Comparison of ENCODE assay signal across 16 mouse cellular contexts in the genomic region with DNA sequence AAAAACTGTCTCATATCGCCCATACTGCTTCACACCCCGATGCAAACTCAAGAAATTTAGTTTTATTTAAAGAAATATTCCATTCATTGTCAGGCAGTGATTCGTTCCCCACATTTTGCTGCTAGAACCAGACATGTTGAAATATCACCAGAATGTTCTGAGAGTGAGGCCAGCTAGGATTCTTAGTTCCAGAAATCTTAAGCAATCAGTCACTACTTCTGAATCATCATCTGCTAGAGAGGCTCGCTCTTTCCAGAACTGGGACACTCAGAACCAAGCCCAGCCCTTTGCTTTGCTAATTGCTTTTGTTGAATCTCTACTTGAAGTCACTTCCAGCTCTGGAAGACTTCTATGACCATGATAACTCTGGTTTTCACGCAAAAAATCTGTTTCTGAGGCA. TPM values are rescaled to one million over a fixed set of nuclear protein-coding genes. Genes with fewer than 3 reads are reported as not detected.
DNase-seq lines count a peak whose midpoint lies in the region; ATAC-seq and TF ChIP-seq lines count a peak whose summit lies in the region.
"Had no signal": no experiment of that assay in that cellular context is flagged by ENCODE, and none has a peak within 500 bp of the region (broad histone marks: within the 10 kb centered on the region; RNA-seq: fewer than 3 reads in every experiment).

No protein-coding gene starts in this region.

- peaks cover 26% of the 10 kb centered on the region; the same call in 1 of the 2 replicates for H3K36me3 ChIP-seq in kidney, embryonic 16.5 days (ENCODE audit: insufficient read depth, low read length)
- no peaks in the 10 kb centered on the region; the same call in none of the 2 replicates for H3K36me3 ChIP-seq in embryonic facial prominence, embryonic 11.5 days (replicated peaks; ENCODE audit: control insufficient read depth, insufficient read depth, low read depth, low read length)
- H3K36me3 ChIP-seq in small intestine, adult 2 months (ENCODE audit: control insufficient read depth, insufficient read depth, low read length): peaks cover 67% of the 10 kb centered on the region
- H3K36me3 ChIP-seq in forebrain, embryonic 16.5 days (ENCODE audit: control insufficient read depth, insufficient read depth): no peaks in the 10 kb centered on the region; the same call in 1 of the 2 replicates

- H3K9ac ChIP-seq in kidney, embryonic 16.5 days (replicated peaks; ENCODE audit: low read length): no peak overlapping the region
- H3K9ac ChIP-seq in embryonic facial prominence, embryonic 11.5 days (replicated peaks; ENCODE audit: low read length): no peak overlapping the region
- H3K9ac ChIP-seq in forebrain, embryonic 16.5 days (replicated peaks; ENCODE audit: low read depth, low read length): no peak overlapping the region
- H3K9ac ChIP-seq: liver, embryonic 12.5 days had no signal

- H3K4me1 ChIP-seq in kidney, embryonic 16.5 days (ENCODE audit: insufficient read depth, low read length): peaks cover 29% of the 10 kb centered on the region
- H3K4me1 ChIP-seq in embryonic facial prominence, embryonic 11.5 days (ENCODE audit: control insufficient read depth, insufficient read depth, low read length): peaks cover 17% of the 10 kb centered on the region
- H3K4me1 ChIP-seq in small intestine, adult 2 months (ENCODE audit: control insufficient read depth, insufficient read depth, insufficient read length, low read length): peaks cover 3% of the 10 kb centered on the region; the same call in 1 of the 2 replicates
- peaks cover 6% of the 10 kb centered on the region for H3K4me1 ChIP-seq in forebrain, embryonic 16.5 days (replicated peaks; ENCODE audit: control insufficient read depth, insufficient read depth, low read length)
- H3K4me1 ChIP-seq: liver, embryonic 12.5 days had no signal

- no peak overlapping the region for H3K4me3 ChIP-seq in kidney, embryonic 16.5 days (ENCODE audit: low read length)
- no peak overlapping the region for H3K4me3 ChIP-seq in embryonic facial prominence, embryonic 11.5 days (ENCODE audit: low read depth, low read length)
- H3K4me3 ChIP-seq in small intestine, adult 2 months (ENCODE audit: low read depth, low read length): no peak overlapping the region
- H3K4me3 ChIP-seq in forebrain, embryonic 16.5 days (replicated peaks; ENCODE audit: low read length): no peak overlapping the region
- H3K4me3 ChIP-seq: liver, embryonic 12.5 days had no signal

- no peak for ATAC-seq in kidney, embryonic 16.5 days (ENCODE audit: low FRiP score, low TSS enrichment)
- no peak for ATAC-seq in embryonic facial prominence, embryonic 11.5 days (replicated peaks; ENCODE audit: insufficient number of reproducible peaks, low FRiP score, low TSS enrichment, low read depth)
- no peak for ATAC-seq in forebrain, embryonic 16.5 days
- ATAC-seq: liver, embryonic 12.5 days had no signal

- H3K4me2 ChIP-seq in kidney, embryonic 16.5 days (replicated peaks; ENCODE audit: low read depth, low read length): no peak overlapping the region
- H3K4me2 ChIP-seq in embryonic facial prominence, embryonic 11.5 days (ENCODE audit: low read depth, low read length): no peak overlapping the region
- no peak overlapping the region for H3K4me2 ChIP-seq in forebrain, embryonic 16.5 days (ENCODE audit: low read length)
- H3K4me2 ChIP-seq: liver, embryonic 12.5 days had no signal

- DNase-seq in adrenal gland, postnatal 10 days: peak; percentile 29
- no peak for DNase-seq in adrenal gland, postnatal 14 days
- no peak for DNase-seq in kidney, adult 18-20 months
- no peak for DNase-seq in embryonic facial prominence, embryonic 11.5 days (ENCODE audit: low spot score)
- no peak for DNase-seq in urinary bladder, postnatal 10 days (ENCODE audit: low spot score)
- DNase-seq: adrenal gland, postnatal 25 days; B cell, adult 2 months; heart, postnatal 4 days; kidney, adult 9 months; layer of hippocampus, postnatal 36 days; right cerebral cortex, postnatal 4 days; thymus, adult 2 months had no signal

- no peaks in the 10 kb centered on the region for H3K27me3 ChIP-seq in kidney, embryonic 16.5 days (ENCODE audit: insufficient read depth, low read length)
- H3K27me3 ChIP-seq in embryonic facial prominence, embryonic 11.5 days (ENCODE audit: control insufficient read depth, insufficient read depth, low read length): no peaks in the 10 kb centered on the region
- no peaks in the 10 kb centered on the region for H3K27me3 ChIP-seq in small intestine, adult 2 months (ENCODE audit: control insufficient read depth, insufficient read depth, low read length)
- H3K27me3 ChIP-seq in forebrain, embryonic 16.5 days (replicated peaks; ENCODE audit: control insufficient read depth, insufficient read depth, low read length): no peaks in the 10 kb centered on the region
- H3K27me3 ChIP-seq: liver, embryonic 12.5 days had no signal

- H3K27ac ChIP-seq in kidney, embryonic 16.5 days (ENCODE audit: low read length): peak overlapping the region; percentile 82
- H3K27ac ChIP-seq in embryonic facial prominence, embryonic 11.5 days (replicated peaks; ENCODE audit: low read depth, low read length): peak overlapping the region; percentile 78; the same call in 1 of the 2 replicates
- peak overlapping the region; percentile 60 for H3K27ac ChIP-seq in small intestine, adult 2 months (ENCODE audit: insufficient read depth, low read depth, low read length)
- H3K27ac ChIP-seq in forebrain, embryonic 16.5 days (ENCODE audit: low read length): no peak overlapping the region
- H3K27ac ChIP-seq: liver, embryonic 12.5 days had no signal

- no peak for TF ChIP-seq CTCF in small intestine, adult 2 months (IDR thresholded peaks at IDR 0.05; ENCODE audit: extremely low read depth, insufficient read length, insufficient replicate concordance, low read depth, low read length)

- H3K9me3 ChIP-seq in kidney, embryonic 16.5 days (ENCODE audit: low read length): no peaks in the 10 kb centered on the region
- H3K9me3 ChIP-seq in embryonic facial prominence, embryonic 11.5 days (replicated peaks; ENCODE audit: control insufficient read depth, low read length): no peaks in the 10 kb centered on the region
- no peaks in the 10 kb centered on the region for H3K9me3 ChIP-seq in forebrain, embryonic 16.5 days (ENCODE audit: control insufficient read depth, low read length)
- H3K9me3 ChIP-seq: liver, embryonic 12.5 days had no signal

- TF ChIP-seq POLR2A in small intestine, adult 2 months (IDR thresholded peaks at IDR 0.05; ENCODE audit: low read depth, low read length): no peak

- WGBS in kidney, embryonic 16.5 days: 63% methylated on average over 5 of the region's 5 CpGs
- WGBS in embryonic facial prominence, embryonic 11.5 days: 79% methylated on average over 5 of the region's 5 CpGs
- WGBS in small intestine, adult 2 months: 80% methylated on average over 5 of the region's 5 CpGs
- WGBS in forebrain, embryonic 16.5 days: 85% methylated on average over 5 of the region's 5 CpGs

RNA-seq across cellular contexts. Expression of a gene that starts 27.0 kb away (rescaled TPM):
- total RNA-seq in adrenal gland, postnatal 10 days (2021): 10 to 100 TPM in 1 of 2 experiments, 1 to 10 TPM in 1; 9.9 to 20.0 TPM
- total RNA-seq in adrenal gland, postnatal 14 days (2021): 14.6 and 21.9 TPM in 2 replicates
- 18.4 and 18.9 TPM in 2 replicates for polyA plus RNA-seq in kidney, embryonic 16.5 days (2015; fragmentation: Nextera tagmentation; extraction: Ambion mirVana)
- polyA plus RNA-seq in embryonic facial prominence, embryonic 11.5 days (2014; fragmentation: Nextera tagmentation; extraction: Ambion mirVana): 12.5 and 15.9 TPM in 2 replicates
- polyA plus RNA-seq in small intestine, adult 2 months (2012; rRNA removed): 16.0 and 26.9 TPM in 2 replicates
- 6.3 and 6.9 TPM in 2 replicates for polyA plus RNA-seq in forebrain, embryonic 16.5 days (2015; fragmentation: Nextera tagmentation; extraction: Ambion mirVana)
